Mouse (Mus musculus) intestine, embryonic 15.5 days (tissue): ENCODE measurements around the gene Cyp2w1. TPM values are rescaled to one million over a fixed set of nuclear protein-coding genes. Genes with fewer than 3 reads are reported as not detected.
A peak's percentile ranks its signal among the peaks of the same experiment; 100 is the strongest.

Source experiments
- ATAC-seq: fragments of 200-750 bp; cut with Nextera tagmentation; 2 replicates; pipeline ENCODE4 v1.8.0; 2017; ENCODE audit warnings: moderate TSS enrichment, moderate library complexity
- H3K27ac ChIP-seq: fragments of 300-500 bp; sonication (generic); 2 replicates; pipeline ENCODE4 v1.5.1; 2015; ENCODE audit warnings: mild to moderate bottlenecking, inconsistent platforms
- H3K27me3 ChIP-seq: fragments of 300-500 bp; sonication (generic); replicated peaks from 2 replicates; pipeline ENCODE4 v1.6.1; 2015; ENCODE audit warnings: inconsistent platforms
- H3K36me3 ChIP-seq: fragments of 300-500 bp; sonication (generic); 2 replicates; pipeline ENCODE4 v1.6.1; 2015; ENCODE audit warnings: inconsistent platforms
- H3K4me1 ChIP-seq: fragments of 300-500 bp; sonication (generic); replicated peaks from 2 replicates; pipeline ENCODE4 v1.6.1; 2015; ENCODE audit warnings: inconsistent platforms
- H3K4me2 ChIP-seq: fragments of 300-500 bp; sonication (generic); replicated peaks from 2 replicates; pipeline ENCODE4 v1.6.1; 2015; ENCODE audit warnings: mild to moderate bottlenecking, inconsistent platforms
- H3K4me3 ChIP-seq: fragments of 300-500 bp; sonication (generic); replicated peaks from 2 replicates; pipeline ENCODE4 v1.5.1; 2015; ENCODE audit warnings: inconsistent platforms
- H3K9ac ChIP-seq: fragments of 300-500 bp; sonication (generic); 2 replicates; pipeline ENCODE4 v1.6.1; 2015; ENCODE audit warnings: inconsistent platforms
- H3K9me3 ChIP-seq: fragments of 300-500 bp; sonication (generic); 2 replicates; pipeline ENCODE4 v1.6.1; 2016; ENCODE audit warnings: inconsistent platforms
- WGBS: fragments of 180-500 bp; shearing (Covaris S2); methylation state at CpG from one replicate; pipeline ENCODE4 v1.1.7; 2015; 5-methylcytosine and 5-hydroxymethylcytosine counted together
- polyA plus RNA-seq: library from polyadenylated mRNA; unstranded; fragments of >200 nt; fragmentation: Nextera tagmentation; extraction: Ambion mirVana; gene quantifications from 2 replicates; pipeline ENCODE4 v1.2.1, GENCODE M21; 2015

The Cyp2w1 gene
- polyA plus RNA-seq, 1 experiment from 2014 or later: 23.5 TPM

GRCm38 (mm10) chr5:139379771-139380384, 27.5 kb downstream of the Cyp2w1 start:
- H3K4me2 ChIP-seq: peak overlapping the region; percentile 93
- no peaks in the 10 kb centered on the region for H3K27me3 ChIP-seq
- no peaks in the 10 kb centered on the region for H3K36me3 ChIP-seq
- H3K27ac ChIP-seq: 0 out of 2 replicates have a peak overlapping the region, but pooled peaks have one; percentile 67
- H3K9ac ChIP-seq: peak overlapping the region; percentile 64
- 16% methylated on average over 8 of the region's 8 CpGs for WGBS
- peak overlapping the region; percentile 74 for H3K4me3 ChIP-seq
- no peaks in the 10 kb centered on the region for H3K9me3 ChIP-seq
- no peak; the same call in 1 of the 2 replicates for ATAC-seq
- H3K4me1 ChIP-seq: peaks cover 49% of the 10 kb centered on the region

DNA sequence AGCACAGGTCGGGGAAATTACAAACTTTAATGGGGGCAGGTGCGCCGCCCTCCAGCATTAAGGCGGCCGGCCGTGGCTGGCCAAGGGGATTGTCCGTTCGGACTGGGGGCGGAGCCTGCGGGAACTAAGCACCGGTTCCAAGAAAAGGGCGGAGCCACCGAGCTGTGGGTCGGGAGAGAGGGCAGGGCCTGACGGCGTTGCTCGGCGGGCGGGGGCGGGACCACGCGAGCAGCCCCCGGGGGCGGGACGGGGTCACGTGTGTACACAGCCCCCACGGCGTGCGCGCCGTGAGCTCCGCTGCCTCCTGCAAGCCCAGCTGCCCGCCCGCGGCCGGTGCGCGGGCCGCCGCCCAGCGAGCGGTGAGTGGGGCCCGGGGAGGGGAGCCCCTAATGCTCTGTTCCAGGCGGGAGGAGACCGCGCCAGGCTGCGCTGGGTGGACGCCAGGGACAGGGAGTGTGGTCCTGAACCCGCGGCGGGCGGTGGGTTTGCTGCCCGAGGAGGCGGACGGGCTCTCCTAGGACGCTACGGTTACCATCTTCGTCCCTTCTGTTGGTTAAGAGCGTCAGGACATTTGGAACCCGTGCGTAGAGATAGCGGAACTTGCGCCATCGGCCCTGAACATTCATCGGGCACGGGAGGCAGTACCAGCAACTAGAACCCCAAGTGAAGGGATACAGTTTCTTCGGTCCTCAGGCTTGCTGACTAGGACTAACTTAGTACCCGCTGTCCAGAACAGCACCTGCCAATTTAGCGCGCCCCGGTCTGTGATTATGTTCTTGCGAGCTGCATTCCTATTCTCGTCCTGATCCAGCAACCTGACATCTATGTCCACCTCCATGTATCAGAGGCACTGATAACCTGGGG, 28.2 kb downstream of the Cyp2w1 start:
- peaks cover 49% of the 10 kb centered on the region for H3K4me1 ChIP-seq
- peak overlapping the region; percentile 64 for H3K9ac ChIP-seq
- H3K4me2 ChIP-seq: peak overlapping the region; percentile 93
- H3K4me3 ChIP-seq: peak overlapping the region; percentile 74
- peak overlapping the region; percentile 67; the same call in 1 of the 2 replicates for H3K27ac ChIP-seq
- 1% methylated on average over 73 of the region's 73 CpGs for WGBS
- ATAC-seq: peak; percentile 88
- no peaks in the 10 kb centered on the region for H3K36me3 ChIP-seq
- H3K27me3 ChIP-seq: no peaks in the 10 kb centered on the region
- no peaks in the 10 kb centered on the region for H3K9me3 ChIP-seq

DNA sequence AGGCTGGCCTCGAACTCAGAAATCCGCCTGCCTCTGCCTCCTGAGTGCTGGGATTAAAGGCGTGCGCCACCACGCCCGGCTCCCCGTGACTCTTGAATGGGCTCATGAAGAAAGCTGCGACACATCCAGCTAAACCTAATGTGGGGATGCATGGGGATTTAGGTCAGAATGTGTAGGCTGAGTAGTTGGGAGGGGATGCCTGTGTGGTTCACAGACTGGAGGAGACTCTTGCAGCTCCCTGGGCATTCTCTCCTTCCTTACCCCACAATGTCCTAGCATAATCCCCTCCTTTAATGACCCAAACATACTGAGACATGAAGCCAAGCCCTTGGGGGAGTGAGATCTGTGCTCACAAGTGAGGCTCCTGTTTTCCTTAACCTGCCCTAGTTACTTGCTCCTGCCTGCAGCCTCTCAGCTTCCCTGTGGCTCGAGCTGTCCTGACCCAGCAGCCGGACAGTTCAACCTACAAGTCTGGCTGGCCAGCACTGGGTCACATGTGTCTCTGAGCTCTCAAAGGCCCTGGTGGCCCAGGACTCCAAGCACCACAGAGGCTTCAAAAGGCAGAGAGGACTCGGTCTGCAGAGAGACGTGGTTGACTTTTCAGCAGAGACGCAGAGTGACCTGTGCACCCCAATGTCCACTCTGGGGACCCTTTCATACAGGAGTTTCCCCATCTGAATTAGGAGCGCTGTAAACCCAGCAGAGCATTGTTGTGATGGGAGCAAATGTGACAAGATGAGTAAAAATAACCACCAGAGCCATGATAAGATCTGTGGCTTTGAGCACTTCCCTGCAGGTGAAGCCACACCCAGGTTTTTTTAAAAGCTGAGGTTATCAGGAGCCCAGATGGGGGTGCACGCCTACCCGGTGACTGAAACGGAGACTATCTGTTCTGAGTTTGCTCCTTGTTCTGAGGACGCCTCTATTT, 29.4 kb downstream of the Cyp2w1 start:
- H3K9ac ChIP-seq: no peak overlapping the region; the same call in 1 of the 2 replicates
- peaks cover 49% of the 10 kb centered on the region for H3K4me1 ChIP-seq
- no peaks in the 10 kb centered on the region for H3K27me3 ChIP-seq
- H3K9me3 ChIP-seq: no peaks in the 10 kb centered on the region
- no peaks in the 10 kb centered on the region for H3K36me3 ChIP-seq
- ATAC-seq: no peak
- 73% methylated on average over 18 of the region's 18 CpGs for WGBS
- no peak overlapping the region for H3K4me3 ChIP-seq
- H3K4me2 ChIP-seq: peak overlapping the region; percentile 29
- no peak overlapping the region for H3K27ac ChIP-seq

DNA sequence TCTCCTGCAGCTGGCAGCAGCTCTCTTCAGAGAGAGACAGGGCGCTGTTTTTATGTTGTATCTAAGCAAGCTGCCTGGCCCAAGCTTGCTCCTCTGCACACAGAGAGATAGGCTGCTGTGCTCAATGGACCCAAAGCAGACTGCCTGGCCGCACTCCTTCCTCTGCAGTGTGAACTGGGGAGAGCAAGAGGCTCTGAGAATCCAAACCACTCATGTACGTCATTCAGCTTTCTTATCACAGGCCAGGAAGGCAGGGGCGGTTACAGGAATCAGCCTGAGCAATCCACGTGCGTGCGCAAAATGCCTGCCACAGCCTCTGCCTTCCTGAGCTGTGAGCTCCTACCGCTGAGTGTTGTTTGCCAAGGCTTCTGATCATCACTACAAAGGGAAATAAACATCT, 30.3 kb downstream of the Cyp2w1 start:
- peak; percentile 26 for ATAC-seq
- Histone ChIP-seq H3K9me3 (no peaks in the 10 kb centered on the region), H3K36me3 (no peaks in the 10 kb centered on the region), H3K27ac (peak overlapping the region; percentile 54; the same call in 1 of the 2 replicates), H3K9ac (no peak overlapping the region), H3K4me1 (peaks cover 41% of the 10 kb centered on the region), H3K27me3 (no peaks in the 10 kb centered on the region), H3K4me2 (peak overlapping the region; percentile 12; the same call in 1 of the 2 replicates), H3K4me3 (no peak overlapping the region)
- WGBS: 52% methylated on average over 8 of the region's 8 CpGs

- Histone ChIP-seq H3K4me1 (peaks cover 42% of the 10 kb centered on the region), H3K9ac (no peak overlapping the region), H3K4me2 (0 out of 2 replicates have a peak overlapping the region, but pooled peaks have one; percentile 12), H3K9me3 (no peaks in the 10 kb centered on the region), H3K27ac (no peak overlapping the region), H3K36me3 (no peaks in the 10 kb centered on the region), H3K27me3 (no peaks in the 10 kb centered on the region), H3K4me3 (no peak overlapping the region)
- 80% methylated on average over 9 of the region's 9 CpGs for WGBS
- no peak for ATAC-seq
Measured at GRCm38 (mm10) chr5:139383234-139383633, 30.8 kb downstream of the Cyp2w1 start.

DNA sequence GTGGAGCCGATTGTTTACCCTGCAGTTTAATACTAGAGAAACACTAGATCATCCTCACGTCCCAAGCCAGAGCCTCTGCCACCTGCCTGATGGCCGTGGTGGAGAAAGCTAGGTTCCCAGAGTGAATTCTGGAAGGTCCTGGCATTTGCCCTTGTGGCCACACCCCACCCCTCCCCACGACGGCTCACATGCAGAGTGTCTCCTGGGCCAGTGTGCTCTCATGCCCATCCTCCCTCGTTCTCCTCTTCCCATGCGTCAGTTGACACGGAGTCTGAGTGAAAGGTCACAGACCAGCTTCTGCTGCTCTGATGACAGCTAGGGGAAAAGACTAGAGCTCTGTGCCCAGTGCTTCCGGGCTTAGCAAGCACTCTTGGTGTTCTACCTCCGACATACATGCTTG, 32.1 kb downstream of the Cyp2w1 start:
- Histone ChIP-seq H3K27me3 (no peaks in the 10 kb centered on the region), H3K4me3 (no peak overlapping the region), H3K4me1 (peaks cover 43% of the 10 kb centered on the region), H3K9ac (no peak overlapping the region), H3K4me2 (no peak overlapping the region), H3K27ac (no peak overlapping the region), H3K9me3 (no peaks in the 10 kb centered on the region), H3K36me3 (no peaks in the 10 kb centered on the region)
- 33% methylated on average over 10 of the region's 10 CpGs for whole genome bisulfite sequencing
- no peak for ATAC-seq

DNA sequence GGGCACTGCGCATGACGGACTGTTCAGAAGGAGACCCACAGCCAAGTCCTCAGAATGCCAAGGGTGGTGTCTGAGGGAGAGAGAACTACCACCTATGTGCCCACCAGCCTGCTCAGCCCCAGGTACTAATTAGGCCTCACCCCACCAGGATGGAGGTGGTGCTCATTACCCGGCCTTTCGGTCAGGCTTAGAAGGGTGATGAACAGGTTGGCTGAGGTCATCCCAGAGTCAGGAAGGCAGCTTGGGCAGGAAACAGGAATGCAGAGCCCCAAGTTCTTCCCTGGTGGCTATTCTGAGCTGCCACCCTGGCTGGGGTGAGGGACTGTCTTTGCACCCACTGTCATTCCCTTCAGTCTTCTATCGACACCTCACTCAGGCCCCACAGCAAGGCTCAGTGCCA, 33.6 kb downstream of the Cyp2w1 start:
- H3K27me3 ChIP-seq: no peaks in the 10 kb centered on the region
- no peak overlapping the region for H3K4me3 ChIP-seq
- H3K36me3 ChIP-seq: no peaks in the 10 kb centered on the region
- ATAC-seq: no peak
- H3K4me2 ChIP-seq: no peak overlapping the region
- H3K9me3 ChIP-seq: no peaks in the 10 kb centered on the region
- no peak overlapping the region for H3K27ac ChIP-seq
- WGBS: 90% methylated on average over 5 of the region's 5 CpGs
- H3K9ac ChIP-seq: no peak overlapping the region
- peaks cover 38% of the 10 kb centered on the region for H3K4me1 ChIP-seq

- no peaks in the 10 kb centered on the region for H3K27me3 ChIP-seq
- no peak overlapping the region for H3K4me2 ChIP-seq
- no peaks in the 10 kb centered on the region for H3K9me3 ChIP-seq
- peak overlapping the region; percentile 13; the same call in 1 of the 2 replicates for H3K9ac ChIP-seq
- no peaks in the 10 kb centered on the region for H3K36me3 ChIP-seq
- peaks cover 34% of the 10 kb centered on the region for H3K4me1 ChIP-seq
- WGBS: 76% methylated on average over 10 of the region's 10 CpGs
- peak overlapping the region; percentile 32; the same call in 1 of the 2 replicates for H3K27ac ChIP-seq
- ATAC-seq: no peak
- H3K4me3 ChIP-seq: no peak overlapping the region
Measured at GRCm38 (mm10) chr5:139387329-139388194, 35.1 kb downstream of the Cyp2w1 start.

GRCm38 (mm10) chr5:139388195-139388570, 35.8 kb downstream of the Cyp2w1 start:
- H3K27ac ChIP-seq: peak overlapping the region; percentile 58
- H3K4me2 ChIP-seq: no peak overlapping the region
- H3K9ac ChIP-seq: peak overlapping the region; percentile 13; the same call in 1 of the 2 replicates
- ATAC-seq: no peak
- H3K27me3 ChIP-seq: no peaks in the 10 kb centered on the region
- H3K9me3 ChIP-seq: no peaks in the 10 kb centered on the region
- no peak overlapping the region for H3K4me3 ChIP-seq
- no peaks in the 10 kb centered on the region for H3K36me3 ChIP-seq
- peaks cover 29% of the 10 kb centered on the region for H3K4me1 ChIP-seq
- 60% methylated on average over 4 of the region's 4 CpGs for WGBS

DNA sequence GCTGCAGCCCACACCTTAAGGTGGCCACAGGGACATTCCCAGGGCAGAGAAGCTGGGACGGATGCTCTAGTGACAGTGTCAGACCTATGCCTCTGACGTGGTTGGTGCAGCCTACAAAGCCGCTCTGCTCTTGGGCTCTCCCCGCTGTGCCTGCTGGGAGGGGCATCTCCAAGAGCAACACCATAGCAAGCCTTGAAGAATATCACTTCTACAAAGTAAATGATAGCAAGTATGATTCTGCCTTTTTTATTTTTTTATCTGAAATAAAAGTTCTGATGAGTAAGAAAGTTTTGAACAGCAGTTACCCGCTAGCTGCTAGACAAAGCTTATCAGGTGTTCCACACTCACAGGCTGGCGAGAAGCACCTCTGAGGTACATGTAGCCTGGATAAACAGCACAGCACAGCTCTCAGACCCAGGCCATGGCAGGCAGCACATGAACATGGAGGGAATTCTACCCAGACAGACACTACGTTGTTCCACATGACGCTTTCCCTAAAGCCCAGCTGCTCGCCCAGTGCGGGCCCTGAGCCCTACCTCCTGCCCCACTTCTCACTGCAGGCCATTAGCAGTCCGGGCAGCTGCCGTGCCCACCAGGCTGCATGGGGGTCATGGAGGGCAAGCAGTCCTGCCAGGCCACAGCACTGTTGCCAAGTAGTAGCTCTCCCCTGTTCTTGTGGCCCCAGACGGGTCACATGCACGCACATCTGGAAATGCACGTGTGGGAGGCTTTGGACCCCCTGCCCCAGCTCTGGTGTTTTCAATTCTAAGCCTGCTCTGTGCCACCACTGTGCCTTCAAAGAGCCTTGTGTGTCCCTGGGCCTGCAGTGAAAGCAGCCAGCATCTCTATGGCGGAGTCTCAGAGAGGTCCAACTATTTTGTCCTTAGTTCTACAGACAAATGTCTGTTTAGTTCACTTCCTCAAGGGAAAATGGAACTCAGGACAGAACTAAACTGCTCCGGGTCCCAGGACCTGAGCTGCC, 36.6 kb downstream of the Cyp2w1 start:
- no peak overlapping the region for H3K4me2 ChIP-seq
- peaks cover 28% of the 10 kb centered on the region for H3K4me1 ChIP-seq
- 67% methylated on average over 17 of the region's 17 CpGs for whole genome bisulfite sequencing
- H3K36me3 ChIP-seq: no peaks in the 10 kb centered on the region
- no peak overlapping the region for H3K4me3 ChIP-seq
- no peaks in the 10 kb centered on the region for H3K9me3 ChIP-seq
- no peaks in the 10 kb centered on the region for H3K27me3 ChIP-seq
- ATAC-seq: peak; percentile 31; the same call in 1 of the 2 replicates
- peak overlapping the region; percentile 62 for H3K27ac ChIP-seq
- peak overlapping the region; percentile 13; the same call in 1 of the 2 replicates for H3K9ac ChIP-seq
